Mouse (Mus musculus) ES-E14 (cell line): ENCODE data around the gene Npw.

ENCODE experiments used
- CHD2 ChIP-seq: IDR thresholded peaks from 2 replicates; pipeline ENCODE4 v1.6.1; 2014; ENCODE audit warnings: mild to moderate bottlenecking, low read depth, low read length, inconsistent platforms
- HCFC1 ChIP-seq: IDR thresholded peaks from 2 replicates; pipeline ENCODE4 v1.6.1; 2012; ENCODE audit warnings: low read length, inconsistent platforms, borderline replicate concordance; ENCODE audit not compliant: insufficient read depth
- MAFK ChIP-seq: IDR thresholded peaks from 2 replicates; pipeline ENCODE4 v1.6.1; 2014; ENCODE audit warnings: mild to moderate bottlenecking, low read depth, low read length, inconsistent platforms; ENCODE audit not compliant: insufficient read depth
- ZC3H11A ChIP-seq: IDR thresholded peaks from 2 replicates; pipeline ENCODE4 v1.6.1; 2012; ENCODE audit warnings: low read depth, mild to moderate bottlenecking, inconsistent platforms, low read length, borderline replicate concordance
- ZNF384 ChIP-seq: IDR thresholded peaks from 2 replicates; pipeline ENCODE4 v1.6.1; 2012; ENCODE audit warnings: low read depth, low read length, inconsistent platforms

DNA sequence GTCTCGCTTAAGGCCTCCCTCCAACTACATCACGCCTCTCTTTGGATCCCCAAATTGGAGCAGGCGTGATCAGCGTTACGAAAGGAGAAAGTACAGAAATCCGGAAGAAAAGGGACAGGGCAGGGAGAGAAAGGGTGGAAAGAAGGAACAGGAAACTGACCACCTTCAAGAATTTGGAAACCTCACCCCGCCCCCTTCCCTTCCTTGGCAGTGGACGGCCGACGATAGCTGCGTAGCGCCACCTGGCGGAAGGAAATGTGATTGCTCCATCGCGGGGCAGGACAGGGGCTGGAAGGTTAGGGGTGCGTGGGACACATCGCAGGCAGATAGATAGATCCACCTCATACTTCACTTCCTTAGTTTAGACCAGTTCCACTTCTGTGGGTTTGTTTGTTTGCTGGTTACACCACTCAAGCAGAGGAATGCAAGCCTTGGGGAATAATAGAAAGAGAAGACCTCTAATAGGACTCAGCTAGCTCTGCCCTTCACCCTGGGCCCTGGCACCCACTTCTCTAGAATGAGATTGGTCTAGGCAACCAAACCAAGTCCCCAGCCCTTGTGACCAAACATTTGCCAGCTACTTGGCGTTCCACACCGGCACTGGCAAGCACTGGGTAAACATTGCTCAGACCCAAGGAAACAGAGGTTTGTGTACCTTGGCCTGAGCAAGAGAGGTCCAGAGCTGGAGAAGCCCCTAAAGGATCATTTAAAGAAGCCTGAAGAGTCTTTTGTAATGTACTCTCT, 4.1 kb downstream of the Npw start:
- TF ChIP-seq CHD2 = no peak
- no peak for TF ChIP-seq HCFC1
- no peak for TF ChIP-seq ZC3H11A
- TF ChIP-seq ZNF384 = no peak
- TF ChIP-seq MAFK = no peak
